Mouse (Mus musculus) embryonic facial prominence, embryonic 14.5 days (tissue): Measurements from ENCODE around the gene Hps4. TPM values are rescaled to one million over a fixed set of nuclear protein-coding genes. Genes with fewer than 3 reads are reported as not detected.
A peak's percentile ranks its signal among the peaks of the same experiment; 100 is the strongest.

Experiments used
- ATAC-seq: fragments of 200-750 bp; cut with Nextera tagmentation; 2 replicates; pipeline ENCODE4 v1.8.0; 2017; ENCODE audit warnings: low read depth, moderate number of reproducible peaks, moderate TSS enrichment
- DNase-seq: peaks from one replicate; pipeline ENCODE4 v3.0.0-alpha.2; 2015; ENCODE audit warnings: low spot score
- H3K27ac ChIP-seq: fragments of 300-500 bp; sonication (generic); replicated peaks from 2 replicates; pipeline ENCODE4 v1.5.1; 2014; ENCODE audit warnings: low read depth, mild to moderate bottlenecking, low read length, moderate library complexity
- H3K27me3 ChIP-seq: fragments of 300-500 bp; sonication (generic); replicated peaks from 2 replicates; pipeline ENCODE4 v1.6.1; 2014; ENCODE audit warnings: low read length; ENCODE audit not compliant: control insufficient read depth, insufficient read depth
- H3K36me3 ChIP-seq: fragments of 300-500 bp; sonication (generic); 2 replicates; pipeline ENCODE4 v1.6.1; 2014; ENCODE audit warnings: low read length, mixed read lengths; ENCODE audit not compliant: control insufficient read depth, insufficient read depth
- H3K4me1 ChIP-seq: fragments of 300-500 bp; sonication (generic); 2 replicates; pipeline ENCODE4 v1.6.1; 2014; ENCODE audit warnings: antibody characterized with exemption, low read length; ENCODE audit not compliant: control insufficient read depth, insufficient read depth
- H3K4me2 ChIP-seq: fragments of 300-500 bp; sonication (generic); 2 replicates; pipeline ENCODE4 v1.6.1; 2014; ENCODE audit warnings: low read depth, mild to moderate bottlenecking, low read length, moderate library complexity, mixed read lengths
- H3K4me3 ChIP-seq: fragments of 300-500 bp; sonication (generic); 2 replicates; pipeline ENCODE4 v1.5.1; 2014; ENCODE audit warnings: low read depth, mild to moderate bottlenecking, low read length
- H3K9ac ChIP-seq: fragments of 300-500 bp; sonication (generic); 2 replicates; pipeline ENCODE4 v1.6.1; 2014; ENCODE audit warnings: low read depth, mild to moderate bottlenecking, low read length, moderate library complexity, mixed read lengths
- H3K9me3 ChIP-seq: fragments of 300-500 bp; sonication (generic); 2 replicates; pipeline ENCODE4 v1.6.1; 2016; ENCODE audit warnings: low read length; ENCODE audit not compliant: control insufficient read depth
- WGBS: fragments of 180-500 bp; shearing (Covaris S2); extraction: QIAGEN DNeasy Blood & Tissue Kit; methylation state at CpG from one replicate; pipeline ENCODE4 v1.1.7; 2014; 5-methylcytosine and 5-hydroxymethylcytosine counted together
- polyA plus RNA-seq: library from polyadenylated mRNA; unstranded; fragments of >200 nt; fragmentation: Nextera tagmentation; extraction: Ambion mirVana; gene quantifications from 2 replicates; pipeline ENCODE4 v1.2.1, GENCODE M21; 2014

Hps4 gene
- polyA plus RNA-seq, 1 experiment from 2014 or later: 31.6 TPM

- Histone ChIP-seq H3K9me3 (no peaks in the 10 kb centered on the region), H3K36me3 (0 out of 2 replicates have a peak, but pooled peaks cover 4% of the 10 kb centered on the region), H3K4me1 (peaks cover 7% of the 10 kb centered on the region; the same call in 1 of the 2 replicates), H3K27ac (no peak overlapping the region), H3K4me2 (no peak overlapping the region), H3K9ac (no peak overlapping the region), H3K27me3 (peaks cover 22% of the 10 kb centered on the region), H3K4me3 (no peak overlapping the region)
- ATAC-seq (no peak), DNase-seq (no peak)
- 66% methylated on average over 27 of the region's 27 CpGs for WGBS
These were observed 48.9 kb downstream of the Hps4 start for GRCm38 (mm10) chr5:112391676-112392323.

- Histone ChIP-seq H3K4me3 (peak overlapping the region; percentile 56), H3K9ac (peak overlapping the region; percentile 69), H3K27ac (no peak overlapping the region), H3K4me2 (peak overlapping the region; percentile 80), H3K4me1 (peaks cover 7% of the 10 kb centered on the region; the same call in 1 of the 2 replicates), H3K27me3 (peaks cover 22% of the 10 kb centered on the region), H3K36me3 (0 out of 2 replicates have a peak, but pooled peaks cover 4% of the 10 kb centered on the region), H3K9me3 (no peaks in the 10 kb centered on the region)
- ATAC-seq: no peak
- DNase-seq: no peak
- WGBS: 7% methylated on average over 17 of the region's 18 CpGs
These were observed 51.0 kb downstream of the Hps4 start for GRCm38 (mm10) chr5:112393741-112394414.

GRCm38 (mm10) chr5:112394415-112394763 is 51.5 kb downstream of the Hps4 start:
- Histone ChIP-seq H3K4me2 (peak overlapping the region; percentile 80), H3K4me1 (peaks cover 7% of the 10 kb centered on the region; the same call in 1 of the 2 replicates), H3K4me3 (peak overlapping the region; percentile 56), H3K27me3 (peaks cover 22% of the 10 kb centered on the region), H3K9ac (peak overlapping the region; percentile 69), H3K36me3 (0 out of 2 replicates have a peak, but pooled peaks cover 4% of the 10 kb centered on the region), H3K9me3 (no peaks in the 10 kb centered on the region), H3K27ac (peak overlapping the region; percentile 75; the same call in 1 of the 2 replicates)
- 0% methylated on average over 5 of the region's 28 CpGs for WGBS
- ATAC-seq: peak; percentile 79
- no peak for DNase-seq

- peak; percentile 89 for ATAC-seq
- peaks cover 22% of the 10 kb centered on the region for H3K27me3 ChIP-seq
- 2% methylated on average over 12 of the region's 67 CpGs for WGBS
These were observed 52.0 kb downstream of the Hps4 start, which contains the start of gene Asphd2 for GRCm38 (mm10) chr5:112394779-112395443. TSS of gene Asphd2 (minus strand) at chr5:112394866.

GRCm38 (mm10) chr5:112396066-112396465 is 53.2 kb downstream of the Hps4 start:
- Histone ChIP-seq H3K36me3 (no peaks in the 10 kb centered on the region), H3K4me1 (peaks cover 7% of the 10 kb centered on the region; the same call in 1 of the 2 replicates), H3K9me3 (no peaks in the 10 kb centered on the region), H3K4me3 (no peak overlapping the region), H3K9ac (no peak overlapping the region), H3K4me2 (peak overlapping the region; percentile 80; the same call in 1 of the 2 replicates), H3K27ac (peak overlapping the region; percentile 75; the same call in 1 of the 2 replicates), H3K27me3 (peaks cover 22% of the 10 kb centered on the region)
- DNase-seq: peak; percentile 72
- WGBS: 50% methylated on average over 18 of the region's 18 CpGs
- peak; percentile 23; the same call in 1 of the 2 replicates for ATAC-seq

More at GRCm38 (mm10) chr5:112394779-112395443, 52.0 kb downstream of the Hps4 start, which contains the start of gene Asphd2:
- 0 out of 2 replicates have a peak, but pooled peaks cover 3% of the 10 kb centered on the region for H3K36me3 ChIP-seq
- peak within 1 kb of the TSS; percentile 56 for H3K4me3 ChIP-seq
- no peaks in the 10 kb centered on the region for H3K9me3 ChIP-seq
- H3K4me1 ChIP-seq: peaks cover 7% of the 10 kb centered on the region; the same call in 1 of the 2 replicates
- H3K4me2 ChIP-seq: peak within 1 kb of the TSS; percentile 80
- DNase-seq: peak; percentile 93
- peak within 1 kb of the TSS; percentile 69 for H3K9ac ChIP-seq
- H3K27ac ChIP-seq: peak within 1 kb of the TSS; percentile 75

GRCm38 (mm10) chr5:112399284-112399683 is 56.4 kb downstream of the Hps4 start:
- H3K4me3 ChIP-seq: no peak overlapping the region
- H3K9me3 ChIP-seq: no peaks in the 10 kb centered on the region
- H3K9ac ChIP-seq: no peak overlapping the region
- peaks cover 2% of the 10 kb centered on the region for H3K27me3 ChIP-seq
- ATAC-seq: no peak
- peak; percentile 31 for DNase-seq
- H3K27ac ChIP-seq: no peak overlapping the region
- peaks cover 7% of the 10 kb centered on the region; the same call in 1 of the 2 replicates for H3K4me1 ChIP-seq
- 44% methylated on average over 10 of the region's 10 CpGs for WGBS
- no peaks in the 10 kb centered on the region for H3K36me3 ChIP-seq
- H3K4me2 ChIP-seq: no peak overlapping the region

GRCm38 (mm10) chr5:112402437-112402836 is 59.6 kb downstream of the Hps4 start:
- ATAC-seq (no peak), DNase-seq (no peak)
- H3K4me2 ChIP-seq: no peak overlapping the region
- no peaks in the 10 kb centered on the region for H3K4me1 ChIP-seq
- H3K27me3 ChIP-seq: no peaks in the 10 kb centered on the region
- no peaks in the 10 kb centered on the region for H3K9me3 ChIP-seq
- H3K4me3 ChIP-seq: no peak overlapping the region
- H3K9ac ChIP-seq: no peak overlapping the region
- H3K36me3 ChIP-seq: no peaks in the 10 kb centered on the region
- 58% methylated on average over 3 of the region's 3 CpGs for WGBS
- H3K27ac ChIP-seq: no peak overlapping the region

- WGBS: 76% methylated on average over 3 of the region's 3 CpGs
- ATAC-seq: no peak
- H3K27ac ChIP-seq: no peak overlapping the region
These were observed 63.1 kb downstream of the Hps4 start for GRCm38 (mm10) chr5:112406017-112406416.

More at GRCm38 (mm10) chr5:112406017-112406416, 63.1 kb downstream of the Hps4 start:
- no peaks in the 10 kb centered on the region for H3K9me3 ChIP-seq
- DNase-seq: no peak
- no peaks in the 10 kb centered on the region for H3K36me3 ChIP-seq
- no peaks in the 10 kb centered on the region for H3K4me1 ChIP-seq
- H3K9ac ChIP-seq: no peak overlapping the region
- H3K4me2 ChIP-seq: no peak overlapping the region
- no peaks in the 10 kb centered on the region for H3K27me3 ChIP-seq
- H3K4me3 ChIP-seq: no peak overlapping the region
